Mouse (Mus musculus) CD4-positive, CD25-positive, alpha-beta regulatory T cell, adult 4 months (primary cell): ENCODE results near the gene Gramd1b. TPM values are rescaled to one million over a fixed set of nuclear protein-coding genes. Genes with fewer than 3 reads are reported as not detected.

Experiments used
- ATAC-seq: one replicate; pipeline ENCODE4 v1.8.0; 2017
- polyA plus RNA-seq, 2 experiments: library from polyadenylated mRNA; unstranded; fragments of 100-300 nt; shearing (Covaris generic); gene quantifications; one replicate each; pipeline ENCODE4 v1.2.1; 2017

Gene Gramd1b
- polyA plus RNA-seq, 2 experiments from 2014 or later = 57.6 to 69.2 TPM

- ATAC-seq = no peak
These were observed 135.0 kb downstream of the Gramd1b start for GRCm38 (mm10) chr9:40396171-40396570.

GRCm38 (mm10) chr9:40391852-40392695, 139.1 kb downstream of the Gramd1b start:
- no peak for ATAC-seq

GRCm38 (mm10) chr9:40391359-40391758, 139.8 kb downstream of the Gramd1b start:
- ATAC-seq = no peak

- peak; percentile 42 for ATAC-seq
These were observed 140.3 kb downstream of the Gramd1b start for GRCm38 (mm10) chr9:40390904-40391303.

- peak; percentile 63 for ATAC-seq
These were observed 140.8 kb downstream of the Gramd1b start for GRCm38 (mm10) chr9:40390396-40390760.

GRCm38 (mm10) chr9:40389669-40390395, 141.4 kb downstream of the Gramd1b start:
- ATAC-seq = no peak

GRCm38 (mm10) chr9:40389175-40389574, 142.0 kb downstream of the Gramd1b start:
- ATAC-seq = no peak

- no peak for ATAC-seq
These were observed 146.4 kb downstream of the Gramd1b start for GRCm38 (mm10) chr9:40384781-40385180.

GRCm38 (mm10) chr9:40382508-40382907, 148.7 kb downstream of the Gramd1b start:
- ATAC-seq = no peak

- ATAC-seq = no peak
These were observed 149.5 kb downstream of the Gramd1b start for GRCm38 (mm10) chr9:40381416-40382411.

- no peak for ATAC-seq
These were observed 154.3 kb downstream of the Gramd1b start for GRCm38 (mm10) chr9:40376711-40377410.

- no peak for ATAC-seq
These were observed 155.0 kb downstream of the Gramd1b start for GRCm38 (mm10) chr9:40376139-40376541.

GRCm38 (mm10) chr9:40375518-40375917, 155.7 kb downstream of the Gramd1b start:
- ATAC-seq = no peak

GRCm38 (mm10) chr9:40374992-40375391, 156.2 kb downstream of the Gramd1b start:
- no peak for ATAC-seq

GRCm38 (mm10) chr9:40374533-40374971, 156.6 kb downstream of the Gramd1b start:
- ATAC-seq = no peak

- ATAC-seq = no peak
These were observed 157.1 kb downstream of the Gramd1b start for GRCm38 (mm10) chr9:40374052-40374451.

GRCm38 (mm10) chr9:40370151-40370550, 161.0 kb downstream of the Gramd1b start:
- ATAC-seq = no peak

GRCm38 (mm10) chr9:40366795-40367194, 164.4 kb downstream of the Gramd1b start:
- ATAC-seq = no peak

- no peak for ATAC-seq
These were observed 166.9 kb downstream of the Gramd1b start for GRCm38 (mm10) chr9:40364312-40364711.

- ATAC-seq = peak; percentile 59
These were observed 169.2 kb downstream of the Gramd1b start for GRCm38 (mm10) chr9:40361970-40362369.

GRCm38 (mm10) chr9:40358408-40358896, 172.7 kb downstream of the Gramd1b start:
- ATAC-seq = no peak
